Comparison of ENCODE assay signal across 13 mouse cellular contexts in genomic region chr1:162099203-162099602, GRCm38 (mm10).
"Had no signal": no experiment of that assay in that cellular context is flagged by ENCODE, and none has a peak within 500 bp of the region (broad histone marks: within the 10 kb centered on the region; RNA-seq: fewer than 3 reads in every experiment).

No protein-coding gene starts in this region.

- H3K4me3 ChIP-seq: limb, embryonic 13.5 days; midbrain, embryonic 10.5 days; neural tube, embryonic 12.5 days had no signal

- DNase-seq: kidney, adult 9 months; kidney, postnatal 36 days; layer of hippocampus, adult 9-11 months; layer of hippocampus, postnatal 36 days; lung, adult 18-20 months; midbrain, embryonic 14.5 days; right cerebral cortex, postnatal 14 days; thymus, postnatal 36 days had no signal

- H3K27ac ChIP-seq: kidney, postnatal 0 days; limb, embryonic 13.5 days; midbrain, embryonic 10.5 days; neural tube, embryonic 12.5 days had no signal

- ATAC-seq: intestine, postnatal 0 days had no signal

- H3K36me3 ChIP-seq: limb, embryonic 13.5 days; midbrain, embryonic 10.5 days; neural tube, embryonic 12.5 days had no signal

- H3K4me1 ChIP-seq: midbrain, embryonic 10.5 days; neural tube, embryonic 12.5 days had no signal

- H3K9ac ChIP-seq: limb, embryonic 13.5 days; neural tube, embryonic 12.5 days had no signal

- H3K27me3 ChIP-seq: limb, embryonic 13.5 days; neural tube, embryonic 12.5 days had no signal

- H3K4me2 ChIP-seq: limb, embryonic 13.5 days; neural tube, embryonic 12.5 days had no signal

- H3K9me3 ChIP-seq: limb, embryonic 13.5 days; midbrain, embryonic 10.5 days; neural tube, embryonic 12.5 days had no signal
